Mouse (Mus musculus) mouse embryonic stem cell (cell line): ENCODE results near the gene Lemd2.

Experiments
- in situ Hi-C, 2 experiments: fragments of 300-500 bp; cut with MboI; formaldehyde crosslinking; loops; 1 replicate in 1 of 2; 3 replicates in 1 of 2; pipeline ENCODE4 v1.14.3; 2019 to 2020; ENCODE audit warnings: low sequenced_read_pairs in 2 of 2, low pct_unique_long_range_greater_than_20kb in 1 of 2, mixed read lengths in 1 of 2; ENCODE audit not compliant: unreplicated experiment in 1 of 2

Gene Lemd2

GRCm38 (mm10) chr17:27150871-27151270, 53.4 kb downstream of the Lemd2 start:
- in situ Hi-C loops: loop anchor here in 1 of 2 experiments (25.0 kb wide), 1 partner anchor 361 kb away; the partner anchor contains the start of gene Grm4

DNA sequence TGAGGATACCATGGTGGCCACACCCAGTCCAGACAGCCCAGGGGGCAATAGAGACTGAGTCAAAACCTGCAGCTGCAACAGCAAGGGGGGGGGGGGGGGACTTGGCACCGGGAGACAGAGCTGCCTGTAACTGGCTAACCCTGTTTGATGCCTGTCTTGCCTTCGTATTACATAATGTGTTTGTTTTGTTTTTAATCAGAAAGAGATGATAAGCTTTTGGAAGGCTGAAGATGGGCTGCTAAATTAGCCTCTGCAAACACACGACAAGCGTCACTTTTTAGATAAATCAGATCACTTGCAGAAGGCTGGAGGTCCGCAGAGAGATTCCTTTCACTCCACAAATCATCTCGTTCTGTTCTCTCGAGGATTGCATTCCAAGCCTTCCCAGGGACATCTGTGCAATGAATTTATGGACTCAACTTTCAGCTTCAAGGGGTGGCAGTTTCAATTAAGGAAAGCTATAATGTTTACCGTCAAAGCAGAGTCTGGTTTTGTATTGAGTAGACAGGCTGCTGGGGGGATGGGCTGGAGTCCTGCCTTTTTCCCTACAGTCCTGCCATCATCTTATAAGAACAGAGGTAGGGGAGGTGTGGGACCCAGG, 57.8 kb downstream of the Lemd2 start:
- in situ Hi-C loops: loop anchor here in 1 of 2 experiments (10.0 kb wide), 1 partner anchor 368 kb away; no protein-coding TSS in a partner anchor

DNA sequence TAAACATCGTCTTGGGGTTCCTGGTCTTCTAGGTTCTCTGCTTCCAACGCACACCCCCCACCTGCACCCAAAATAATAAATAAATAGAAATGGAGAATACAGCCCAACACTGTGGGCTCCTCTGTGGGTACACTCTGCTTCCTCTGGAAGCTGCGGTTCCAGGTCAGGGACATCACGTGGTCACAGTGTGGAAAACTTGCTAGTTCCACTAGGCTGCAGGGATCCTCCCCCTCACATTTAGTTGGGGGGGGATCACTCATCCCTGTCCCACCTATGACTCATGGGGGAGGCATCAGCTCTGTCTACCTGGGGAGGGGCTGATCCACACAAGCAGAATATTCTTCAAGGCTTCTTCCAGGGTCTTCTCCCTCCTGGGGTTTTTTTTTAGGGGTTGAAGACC, 60.1 kb downstream of the Lemd2 start:
- in situ Hi-C loops: loop anchor here in 1 of 2 experiments (10.0 kb wide), 1 partner anchor 371 kb away; no protein-coding TSS in a partner anchor

GRCm38 (mm10) chr17:27141971-27142450, 62.3 kb downstream of the Lemd2 start:
- in situ Hi-C loops: loop anchor here in 1 of 2 experiments (10.0 kb wide), 1 partner anchor 373 kb away; no protein-coding TSS in a partner anchor

- in situ Hi-C loops: loop anchor here in 1 of 2 experiments (10.0 kb wide), 1 partner anchor 375 kb away; no protein-coding TSS in a partner anchor
Measured at GRCm38 (mm10) chr17:27140262-27140661, 64.0 kb downstream of the Lemd2 start.
